Mouse (Mus musculus) kidney, embryonic 14.5 days (tissue): ENCODE data around the gene Strap. TPM values are rescaled to one million over a fixed set of nuclear protein-coding genes. Genes with fewer than 3 reads are reported as not detected.

Source experiments
- ATAC-seq: fragments of 200-750 bp; cut with Nextera tagmentation; 2 replicates; pipeline ENCODE4 v1.8.0; 2017; ENCODE audit warnings: moderate number of reproducible peaks, mild to moderate bottlenecking, moderate TSS enrichment, moderate library complexity; ENCODE audit not compliant: low FRiP score, low TSS enrichment
- H3K27ac ChIP-seq: fragments of 300-500 bp; sonication (generic); 2 replicates; pipeline ENCODE4 v1.5.1; 2014; ENCODE audit warnings: low read depth, mild to moderate bottlenecking, low read length, moderate library complexity, mixed read lengths
- H3K27me3 ChIP-seq: fragments of 300-500 bp; sonication (generic); 2 replicates; pipeline ENCODE4 v1.6.1; 2014; ENCODE audit warnings: mild to moderate bottlenecking, low read length; ENCODE audit not compliant: control insufficient read depth, insufficient read depth
- H3K36me3 ChIP-seq: fragments of 300-500 bp; sonication (generic); 2 replicates; pipeline ENCODE4 v1.6.1; 2014; ENCODE audit warnings: low read length, mixed read lengths; ENCODE audit not compliant: control insufficient read depth, insufficient read depth
- H3K4me1 ChIP-seq: fragments of 300-500 bp; sonication (generic); 2 replicates; pipeline ENCODE4 v1.6.1; 2014; ENCODE audit warnings: low read length, mixed read lengths; ENCODE audit not compliant: control insufficient read depth, insufficient read depth
- H3K4me2 ChIP-seq: fragments of 300-500 bp; sonication (generic); replicated peaks from 2 replicates; pipeline ENCODE4 v1.6.1; 2014; ENCODE audit warnings: low read depth, mild to moderate bottlenecking, low read length
- H3K4me3 ChIP-seq: fragments of 300-500 bp; sonication (generic); 2 replicates; pipeline ENCODE4 v1.5.1; 2014; ENCODE audit warnings: mild to moderate bottlenecking, low read length
- H3K9ac ChIP-seq: fragments of 300-500 bp; sonication (generic); 2 replicates; pipeline ENCODE4 v1.6.1; 2014; ENCODE audit warnings: low read depth, mild to moderate bottlenecking, low read length, moderate library complexity
- H3K9me3 ChIP-seq: fragments of 300-500 bp; sonication (generic); 2 replicates; pipeline ENCODE4 v1.6.1; 2016; ENCODE audit warnings: low read length; ENCODE audit not compliant: control insufficient read depth
- WGBS: fragments of 180-500 bp; shearing (Covaris S2); extraction: QIAGEN DNeasy Blood & Tissue Kit; methylation state at CpG from one replicate; pipeline ENCODE4 v1.1.7; 2014; 5-methylcytosine and 5-hydroxymethylcytosine counted together
- polyA plus RNA-seq: library from polyadenylated mRNA; unstranded; fragments of >200 nt; fragmentation: Nextera tagmentation; extraction: Ambion mirVana; gene quantifications from 2 replicates; pipeline ENCODE4 v1.2.1, GENCODE M21; 2014

Gene Strap
- polyA plus RNA-seq, 1 experiment from 2014 or later, result 200 TPM

- Histone ChIP-seq H3K27me3 (no peaks in the 10 kb centered on the region), H3K27ac (no peak overlapping the region), H3K36me3 (no peaks in the 10 kb centered on the region), H3K4me2 (no peak overlapping the region), H3K9me3 (no peaks in the 10 kb centered on the region), H3K4me3 (no peak overlapping the region), H3K4me1 (0 out of 2 replicates have a peak, but pooled peaks cover 8% of the 10 kb centered on the region), H3K9ac (no peak overlapping the region)
- ATAC-seq, result no peak
- WGBS, result 78% methylated on average over 15 of the region's 15 CpGs
Observed at GRCm38 (mm10) chr6:137760966-137761365, 26.1 kb downstream of the Strap start.

- H3K4me1 ChIP-seq, result 0 out of 2 replicates have a peak, but pooled peaks cover 3% of the 10 kb centered on the region
- H3K9ac ChIP-seq, result no peak overlapping the region
- H3K27ac ChIP-seq, result no peak overlapping the region
- ATAC-seq, result peak; percentile 78; the same call in 1 of the 2 replicates
- H3K4me3 ChIP-seq, result no peak overlapping the region
- no peak overlapping the region for H3K4me2 ChIP-seq
- H3K27me3 ChIP-seq, result no peaks in the 10 kb centered on the region
- H3K36me3 ChIP-seq, result no peaks in the 10 kb centered on the region
- WGBS, result 52% methylated on average over 3 of the region's 3 CpGs
- no peaks in the 10 kb centered on the region for H3K9me3 ChIP-seq
Observed at GRCm38 (mm10) chr6:137764572-137765210, 29.8 kb downstream of the Strap start.

- Histone ChIP-seq H3K4me2 (no peak overlapping the region), H3K27ac (no peak overlapping the region), H3K27me3 (no peaks in the 10 kb centered on the region), H3K4me1 (no peaks in the 10 kb centered on the region), H3K36me3 (no peaks in the 10 kb centered on the region), H3K9me3 (no peaks in the 10 kb centered on the region), H3K9ac (no peak overlapping the region), H3K4me3 (no peak overlapping the region)
- ATAC-seq, result no peak
Observed at GRCm38 (mm10) chr6:137766177-137766576, 31.3 kb downstream of the Strap start.

GRCm38 (mm10) chr6:137771621-137772250 is 36.9 kb downstream of the Strap start:
- no peaks in the 10 kb centered on the region for H3K36me3 ChIP-seq
- no peak overlapping the region for H3K9ac ChIP-seq
- whole genome bisulfite sequencing, result 50% methylated on average over 3 of the region's 3 CpGs
- no peaks in the 10 kb centered on the region for H3K9me3 ChIP-seq
- no peak overlapping the region for H3K4me3 ChIP-seq
- peak; percentile 39; the same call in 1 of the 2 replicates for ATAC-seq
- no peaks in the 10 kb centered on the region for H3K27me3 ChIP-seq
- no peaks in the 10 kb centered on the region for H3K4me1 ChIP-seq
- H3K27ac ChIP-seq, result no peak overlapping the region
- H3K4me2 ChIP-seq, result no peak overlapping the region

- no peak for ATAC-seq
- no peaks in the 10 kb centered on the region for H3K36me3 ChIP-seq
- 0 out of 2 replicates have a peak, but pooled peaks cover 4% of the 10 kb centered on the region for H3K4me1 ChIP-seq
- no peak overlapping the region for H3K9ac ChIP-seq
- 91% methylated on average over 8 of the region's 8 CpGs for WGBS
- no peaks in the 10 kb centered on the region for H3K9me3 ChIP-seq
- no peak overlapping the region for H3K4me3 ChIP-seq
- H3K27ac ChIP-seq, result no peak overlapping the region
- no peaks in the 10 kb centered on the region for H3K27me3 ChIP-seq
- H3K4me2 ChIP-seq, result no peak overlapping the region
Observed at GRCm38 (mm10) chr6:137772918-137773636, 38.2 kb downstream of the Strap start.

GRCm38 (mm10) chr6:137773637-137774028 is 38.8 kb downstream of the Strap start:
- Histone ChIP-seq H3K9ac (no peak overlapping the region), H3K27ac (no peak overlapping the region), H3K27me3 (no peaks in the 10 kb centered on the region), H3K4me3 (no peak overlapping the region), H3K36me3 (no peaks in the 10 kb centered on the region), H3K4me2 (no peak overlapping the region), H3K9me3 (no peaks in the 10 kb centered on the region), H3K4me1 (0 out of 2 replicates have a peak, but pooled peaks cover 4% of the 10 kb centered on the region)
- ATAC-seq, result no peak
- 90% methylated on average over 6 of the region's 6 CpGs for WGBS

GRCm38 (mm10) chr6:137774166-137774565 is 39.3 kb downstream of the Strap start:
- WGBS, result 85% methylated on average over 13 of the region's 13 CpGs
- no peak overlapping the region for H3K4me2 ChIP-seq
- H3K9me3 ChIP-seq, result no peaks in the 10 kb centered on the region
- no peaks in the 10 kb centered on the region for H3K27me3 ChIP-seq
- no peaks in the 10 kb centered on the region for H3K36me3 ChIP-seq
- H3K9ac ChIP-seq, result no peak overlapping the region
- no peak overlapping the region for H3K27ac ChIP-seq
- no peak overlapping the region for H3K4me3 ChIP-seq
- no peak for ATAC-seq
- 0 out of 2 replicates have a peak, but pooled peaks cover 4% of the 10 kb centered on the region for H3K4me1 ChIP-seq

- no peak for ATAC-seq
- 78% methylated on average over 8 of the region's 8 CpGs for WGBS
Observed at GRCm38 (mm10) chr6:137775159-137775558, 40.3 kb downstream of the Strap start.

GRCm38 (mm10) chr6:137776981-137777380 is 42.1 kb downstream of the Strap start:
- Histone ChIP-seq H3K4me2 (no peak overlapping the region), H3K9me3 (no peaks in the 10 kb centered on the region), H3K4me1 (0 out of 2 replicates have a peak, but pooled peaks cover 4% of the 10 kb centered on the region), H3K27me3 (no peaks in the 10 kb centered on the region), H3K27ac (no peak overlapping the region), H3K9ac (no peak overlapping the region), H3K36me3 (no peaks in the 10 kb centered on the region), H3K4me3 (no peak overlapping the region)
- no peak for ATAC-seq
- 65% methylated on average over 8 of the region's 8 CpGs for WGBS

More at GRCm38 (mm10) chr6:137775159-137775558, 40.3 kb downstream of the Strap start:
- no peak overlapping the region for H3K4me3 ChIP-seq
- no peaks in the 10 kb centered on the region for H3K9me3 ChIP-seq
- no peaks in the 10 kb centered on the region for H3K36me3 ChIP-seq
- no peak overlapping the region for H3K9ac ChIP-seq
- H3K4me2 ChIP-seq, result no peak overlapping the region
- no peaks in the 10 kb centered on the region for H3K27me3 ChIP-seq
- H3K4me1 ChIP-seq, result 0 out of 2 replicates have a peak, but pooled peaks cover 4% of the 10 kb centered on the region
- no peak overlapping the region for H3K27ac ChIP-seq
